Mouse (Mus musculus) heart, embryonic 16.5 days (tissue): ENCODE data around the gene Limk2. TPM values are rescaled to one million over a fixed set of nuclear protein-coding genes. Genes with fewer than 3 reads are reported as not detected.
A peak's percentile ranks its signal among the peaks of the same experiment; 100 is the strongest.

Experiments used
- ATAC-seq: fragments of 200-750 bp; cut with Nextera tagmentation; replicated peaks from 2 replicates; pipeline ENCODE4 v1.8.0; 2017; ENCODE audit warnings: moderate number of reproducible peaks; ENCODE audit not compliant: insufficient read depth, low FRiP score; ENCODE audit errors: extremely low read depth
- H3K27ac ChIP-seq: fragments of 300-500 bp; sonication (generic); 2 replicates; pipeline ENCODE4 v1.5.1; 2014; ENCODE audit warnings: mild to moderate bottlenecking, low read length, control low read depth, moderate library complexity
- H3K27me3 ChIP-seq: fragments of 300-500 bp; sonication (generic); 2 replicates; pipeline ENCODE4 v1.6.1; 2014; ENCODE audit warnings: low read length, mixed read lengths; ENCODE audit not compliant: control insufficient read depth, insufficient read depth
- H3K36me3 ChIP-seq: fragments of 300-500 bp; sonication (generic); 2 replicates; pipeline ENCODE4 v1.6.1; 2014; ENCODE audit not compliant: control insufficient read depth, insufficient read depth
- H3K4me1 ChIP-seq: fragments of 300-500 bp; sonication (generic); 2 replicates; pipeline ENCODE4 v1.6.1; 2014; ENCODE audit warnings: low read length, mixed read lengths; ENCODE audit not compliant: control insufficient read depth, insufficient read depth
- H3K4me2 ChIP-seq: fragments of 300-500 bp; sonication (generic); 2 replicates; pipeline ENCODE4 v1.6.1; 2014; ENCODE audit warnings: low read depth, mild to moderate bottlenecking, control low read depth, low read length
- H3K4me3 ChIP-seq: fragments of 300-500 bp; sonication (generic); 2 replicates; pipeline ENCODE4 v1.5.1; 2014; ENCODE audit warnings: mild to moderate bottlenecking, control low read depth, low read length
- H3K9ac ChIP-seq: fragments of 300-500 bp; sonication (generic); 2 replicates; pipeline ENCODE4 v1.6.1; 2014; ENCODE audit warnings: low read length, control low read depth
- H3K9me3 ChIP-seq: fragments of 300-500 bp; sonication (generic); replicated peaks from 2 replicates; pipeline ENCODE4 v1.6.1; 2016; ENCODE audit warnings: low read length; ENCODE audit not compliant: control insufficient read depth
- WGBS: fragments of 180-500 bp; shearing (Covaris S2); extraction: QIAGEN DNeasy Blood & Tissue Kit; methylation state at CpG from one replicate; pipeline ENCODE4 v1.1.7; 2014; 5-methylcytosine and 5-hydroxymethylcytosine counted together
- polyA plus RNA-seq: library from polyadenylated mRNA; unstranded; fragments of >200 nt; fragmentation: Nextera tagmentation; extraction: Ambion mirVana; gene quantifications from 2 replicates; pipeline ENCODE4 v1.2.1, GENCODE M21; 2015

The Limk2 gene
- polyA plus RNA-seq, 1 experiment from 2014 or later, result 47.1 TPM

- 62% methylated on average over 2 of the region's 2 CpGs for WGBS
- Histone ChIP-seq H3K36me3 (no peaks in the 10 kb centered on the region), H3K4me3 (peak overlapping the region; percentile 75), H3K27ac (no peak overlapping the region), H3K27me3 (no peaks in the 10 kb centered on the region), H3K9ac (peak overlapping the region; percentile 81), H3K4me1 (peaks cover 42% of the 10 kb centered on the region), H3K9me3 (no peaks in the 10 kb centered on the region), H3K4me2 (peak overlapping the region; percentile 96)
- no peak for ATAC-seq
Observed at GRCm38 (mm10) chr11:3370162-3370561, 38.8 kb downstream of the Limk2 start.

GRCm38 (mm10) chr11:3369449-3369848 is 39.5 kb downstream of the Limk2 start:
- peak overlapping the region; percentile 52 for H3K9ac ChIP-seq
- ATAC-seq, result no peak
- 73% methylated on average over 5 of the region's 5 CpGs for WGBS
- H3K4me2 ChIP-seq, result peak overlapping the region; percentile 96
- H3K4me3 ChIP-seq, result no peak overlapping the region
- H3K27me3 ChIP-seq, result no peaks in the 10 kb centered on the region
- no peaks in the 10 kb centered on the region for H3K9me3 ChIP-seq
- H3K4me1 ChIP-seq, result peaks cover 35% of the 10 kb centered on the region
- H3K27ac ChIP-seq, result peak overlapping the region; percentile 55
- no peaks in the 10 kb centered on the region for H3K36me3 ChIP-seq

GRCm38 (mm10) chr11:3368983-3369382 is 40.0 kb downstream of the Limk2 start:
- no peaks in the 10 kb centered on the region for H3K27me3 ChIP-seq
- H3K36me3 ChIP-seq, result no peaks in the 10 kb centered on the region
- 39% methylated on average over 7 of the region's 7 CpGs for WGBS
- H3K4me2 ChIP-seq, result peak overlapping the region; percentile 96
- 0 out of 2 replicates have a peak overlapping the region, but pooled peaks have one; percentile 5 for H3K4me3 ChIP-seq
- peaks cover 30% of the 10 kb centered on the region for H3K4me1 ChIP-seq
- ATAC-seq, result no peak
- H3K9me3 ChIP-seq, result 0 out of 2 replicates have a peak, but pooled peaks cover 2% of the 10 kb centered on the region
- peak overlapping the region; percentile 55 for H3K27ac ChIP-seq
- peak overlapping the region; percentile 52 for H3K9ac ChIP-seq

- peaks cover 16% of the 10 kb centered on the region; the same call in 1 of the 2 replicates for H3K4me1 ChIP-seq
- no peak overlapping the region for H3K9ac ChIP-seq
- H3K9me3 ChIP-seq, result peaks cover 6% of the 10 kb centered on the region; the same call in 1 of the 2 replicates
- H3K27ac ChIP-seq, result no peak overlapping the region
- no peak overlapping the region for H3K4me3 ChIP-seq
- peaks cover 6% of the 10 kb centered on the region for H3K36me3 ChIP-seq
- WGBS, result 89% methylated on average over 7 of the region's 7 CpGs
- H3K4me2 ChIP-seq, result no peak overlapping the region
- H3K27me3 ChIP-seq, result no peaks in the 10 kb centered on the region
- no peak for ATAC-seq
Observed at GRCm38 (mm10) chr11:3366411-3366810, 42.6 kb downstream of the Limk2 start.

- Histone ChIP-seq H3K27me3 (no peaks in the 10 kb centered on the region), H3K4me2 (no peak overlapping the region), H3K4me1 (no peaks in the 10 kb centered on the region), H3K27ac (no peak overlapping the region), H3K9ac (no peak overlapping the region), H3K4me3 (no peak overlapping the region), H3K9me3 (peaks cover 6% of the 10 kb centered on the region; the same call in 1 of the 2 replicates), H3K36me3 (peaks cover 24% of the 10 kb centered on the region)
- no peak for ATAC-seq
- WGBS, result 86% methylated on average over 3 of the region's 3 CpGs
Observed at GRCm38 (mm10) chr11:3362854-3363253, 46.1 kb downstream of the Limk2 start.

GRCm38 (mm10) chr11:3352990-3353585 is 55.9 kb downstream of the Limk2 start:
- Histone ChIP-seq H3K27ac (no peak overlapping the region), H3K36me3 (peaks cover 47% of the 10 kb centered on the region), H3K4me1 (peaks cover 13% of the 10 kb centered on the region), H3K9me3 (no peaks in the 10 kb centered on the region), H3K9ac (no peak overlapping the region), H3K27me3 (no peaks in the 10 kb centered on the region), H3K4me3 (no peak overlapping the region), H3K4me2 (no peak overlapping the region)
- 48% methylated on average over 18 of the region's 18 CpGs for WGBS
- no peak for ATAC-seq

GRCm38 (mm10) chr11:3352131-3352530 is 56.9 kb downstream of the Limk2 start:
- Histone ChIP-seq H3K9me3 (no peaks in the 10 kb centered on the region), H3K27ac (no peak overlapping the region), H3K9ac (no peak overlapping the region), H3K27me3 (no peaks in the 10 kb centered on the region), H3K4me2 (no peak overlapping the region), H3K36me3 (peaks cover 44% of the 10 kb centered on the region), H3K4me3 (no peak overlapping the region), H3K4me1 (peaks cover 22% of the 10 kb centered on the region)
- WGBS, result 91% methylated on average over 9 of the region's 9 CpGs
- no peak for ATAC-seq

- no peak overlapping the region for H3K4me2 ChIP-seq
- H3K9ac ChIP-seq, result peak overlapping the region; percentile 50
- 70% methylated on average over 4 of the region's 4 CpGs for WGBS
Observed at GRCm38 (mm10) chr11:3349343-3349695, 59.7 kb downstream of the Limk2 start.

GRCm38 (mm10) chr11:3348576-3349342 is 60.2 kb downstream of the Limk2 start:
- Histone ChIP-seq H3K36me3 (peaks cover 46% of the 10 kb centered on the region), H3K9ac (peak overlapping the region; percentile 50), H3K27me3 (no peaks in the 10 kb centered on the region), H3K4me1 (peaks cover 22% of the 10 kb centered on the region), H3K9me3 (no peaks in the 10 kb centered on the region), H3K27ac (peak overlapping the region; percentile 47), H3K4me3 (no peak overlapping the region), H3K4me2 (peak overlapping the region; percentile 9; the same call in 1 of the 2 replicates)
- WGBS, result 24% methylated on average over 6 of the region's 6 CpGs
- no peak; the same call in 1 of the 2 replicates for ATAC-seq

More at GRCm38 (mm10) chr11:3349343-3349695, 59.7 kb downstream of the Limk2 start:
- H3K4me1 ChIP-seq, result peaks cover 22% of the 10 kb centered on the region
- ATAC-seq, result no peak
- no peaks in the 10 kb centered on the region for H3K9me3 ChIP-seq
- no peak overlapping the region for H3K4me3 ChIP-seq
- peaks cover 46% of the 10 kb centered on the region for H3K36me3 ChIP-seq
- H3K27ac ChIP-seq, result peak overlapping the region; percentile 47
- H3K27me3 ChIP-seq, result no peaks in the 10 kb centered on the region
